Mouse (Mus musculus) testis, adult 2 months (tissue): ENCODE measurements at regions not wholly inside any gene's neighbourhood (a gene's known extent, or its start where the extent isn't known, plus 50 kb on each side); places are given as distances from the start of the nearest gene placed in this dataset.

ENCODE experiments used
- H3K27ac ChIP-seq: fragments of 200-500 bp; 2 replicates; pipeline ENCODE4 v1.5.1; 2012; ENCODE audit warnings: low read depth, low read length; ENCODE audit not compliant: control insufficient read depth, insufficient read depth
- H3K27me3 ChIP-seq: fragments of 200-500 bp; 2 replicates; pipeline ENCODE4 v1.6.1; 2012; ENCODE audit warnings: mild to moderate bottlenecking, low read length, moderate library complexity; ENCODE audit not compliant: control insufficient read depth, insufficient read depth
- H3K36me3 ChIP-seq: fragments of 200-500 bp; 2 replicates; pipeline ENCODE4 v1.6.1; 2012; ENCODE audit warnings: mild to moderate bottlenecking, low read length; ENCODE audit not compliant: control insufficient read depth, insufficient read depth
- H3K4me1 ChIP-seq: fragments of 200-500 bp; 2 replicates; pipeline ENCODE4 v1.6.1; 2012; ENCODE audit warnings: low read length; ENCODE audit not compliant: control insufficient read depth, insufficient read depth
- H3K4me3 ChIP-seq: fragments of 200-500 bp; 2 replicates; pipeline ENCODE4 v1.5.1; 2012; ENCODE audit warnings: low read depth, mild to moderate bottlenecking, low read length, moderate library complexity, mixed read lengths; ENCODE audit not compliant: control insufficient read depth
- CTCF ChIP-seq: fragments of 200-500 bp; IDR thresholded peaks from 2 replicates; pipeline ENCODE4 v1.5.1; 2012; ENCODE audit warnings: low read depth, mild to moderate bottlenecking, inconsistent platforms, low read length, moderate library complexity; ENCODE audit not compliant: control insufficient read depth, insufficient read depth, insufficient replicate concordance
- POLR2A ChIP-seq: fragments of 200-500 bp; IDR thresholded peaks from 2 replicates; pipeline ENCODE4 v1.6.1; 2012; ENCODE audit warnings: low read depth, mild to moderate bottlenecking, inconsistent platforms, low read length, moderate library complexity; ENCODE audit not compliant: control insufficient read depth

DNA sequence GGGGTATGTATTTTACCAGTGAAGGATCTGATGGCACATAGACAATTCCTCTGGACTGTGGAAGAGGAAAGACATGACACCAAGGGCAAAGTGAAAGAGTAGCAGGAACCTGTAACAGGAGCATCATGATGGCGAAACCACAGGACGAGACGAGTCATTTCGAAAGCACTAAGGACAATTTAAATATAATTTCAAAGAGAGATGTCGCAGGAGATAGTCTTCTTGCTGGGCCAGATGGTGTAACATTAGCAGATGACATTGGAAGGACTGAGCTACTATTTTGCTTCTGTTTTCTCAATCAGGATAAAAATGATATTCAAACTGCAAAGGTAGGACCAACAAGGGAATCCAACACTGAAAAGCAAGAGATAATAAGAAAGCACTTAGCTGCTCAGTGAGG, 1009.7 kb upstream of the Adgrl4 start:
- Histone ChIP-seq H3K27me3 (no peaks in the 10 kb centered on the region), H3K36me3 (no peaks in the 10 kb centered on the region), H3K4me3 (no peak overlapping the region), H3K4me1 (no peaks in the 10 kb centered on the region), H3K27ac (no peak overlapping the region)
- TF ChIP-seq POLR2A (no peak), CTCF (no peak)

DNA sequence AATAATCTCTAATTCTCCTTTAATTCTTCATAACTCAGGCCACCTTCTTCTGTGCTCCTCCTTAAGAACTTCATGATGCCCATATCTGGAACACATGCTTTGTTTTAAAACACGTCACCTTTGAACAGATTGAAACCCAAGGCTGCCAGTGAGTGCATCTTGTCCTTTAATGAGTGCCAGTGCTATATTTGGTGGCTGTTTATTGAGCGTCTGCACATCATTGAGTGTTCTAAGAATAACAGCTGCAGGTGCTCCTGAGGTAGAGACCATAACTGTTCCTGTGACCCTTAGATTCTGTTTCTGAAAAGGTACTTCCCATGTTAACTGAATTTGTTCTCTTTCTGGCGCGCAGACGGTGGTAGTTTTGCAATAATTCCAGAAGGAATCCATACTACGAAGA, 1006.4 kb upstream of the Adgrl4 start:
- Histone ChIP-seq H3K27me3 (no peaks in the 10 kb centered on the region), H3K27ac (no peak overlapping the region), H3K4me1 (no peaks in the 10 kb centered on the region), H3K4me3 (no peak overlapping the region), H3K36me3 (no peaks in the 10 kb centered on the region)
- TF ChIP-seq POLR2A (no peak), CTCF (no peak)

DNA sequence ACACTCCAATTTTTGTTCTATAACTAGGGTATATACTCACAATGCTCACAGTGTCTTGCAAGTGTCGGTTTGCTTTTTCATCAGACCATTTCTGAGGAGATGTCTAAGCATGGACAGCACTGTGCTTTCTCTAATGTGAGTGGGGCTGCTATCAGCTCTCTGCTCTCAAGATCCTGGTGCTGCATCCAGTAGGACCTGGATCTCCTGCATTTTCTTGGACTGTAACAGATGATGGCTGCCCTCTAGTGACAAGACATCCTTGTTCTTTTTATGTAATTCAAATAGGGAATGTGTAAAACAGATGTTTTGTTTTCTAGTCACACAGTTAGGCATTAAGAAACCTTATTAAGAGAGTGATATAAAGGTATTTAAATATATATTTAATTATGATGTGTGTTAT, 1002.5 kb upstream of the Adgrl4 start:
- Histone ChIP-seq H3K27me3 (no peaks in the 10 kb centered on the region), H3K4me1 (no peaks in the 10 kb centered on the region), H3K4me3 (no peak overlapping the region), H3K36me3 (no peaks in the 10 kb centered on the region), H3K27ac (no peak overlapping the region)
- TF ChIP-seq CTCF: no peak
- no peak for TF ChIP-seq POLR2A

DNA sequence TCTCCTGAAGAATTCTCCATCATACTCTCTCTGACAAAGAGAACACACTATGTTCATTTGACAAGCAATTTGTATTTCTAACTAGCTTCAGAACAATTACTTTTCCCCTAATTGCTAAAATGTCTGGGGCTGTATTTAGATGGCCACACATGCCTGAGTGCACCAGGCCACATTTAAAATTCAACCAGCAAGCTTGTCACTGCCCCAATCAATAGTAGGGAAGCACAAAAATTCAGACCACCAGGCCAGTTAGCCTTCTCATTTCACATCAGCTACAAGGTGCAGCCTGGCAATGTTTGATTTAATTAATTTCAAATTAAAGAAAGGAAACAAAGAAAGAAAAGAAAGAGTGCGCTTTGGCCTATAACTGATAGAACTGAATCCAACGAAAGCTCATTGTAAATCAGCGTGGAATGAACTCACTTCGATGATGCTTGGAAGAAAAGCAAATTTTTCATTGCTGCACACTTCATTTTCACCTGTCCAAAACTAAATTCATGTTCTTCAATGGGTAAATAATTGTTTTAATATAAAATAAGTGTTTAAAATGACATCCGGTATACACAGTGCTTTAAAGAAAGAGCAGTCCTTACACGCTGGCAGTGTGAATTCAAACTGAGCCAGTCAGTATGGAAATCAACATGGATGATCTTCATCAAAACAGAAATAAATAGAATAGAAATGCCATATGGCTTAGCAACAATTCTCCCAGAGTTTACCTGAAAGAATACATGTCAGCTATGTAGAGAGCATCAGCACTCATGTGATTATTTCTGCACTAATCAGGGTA, 1001.7 kb upstream of the Adgrl4 start:
- TF ChIP-seq POLR2A (no peak), CTCF (no peak)
- no peaks in the 10 kb centered on the region for H3K27me3 ChIP-seq
- H3K4me3 ChIP-seq: no peak overlapping the region
- H3K4me1 ChIP-seq: no peaks in the 10 kb centered on the region
- H3K36me3 ChIP-seq: no peaks in the 10 kb centered on the region
- H3K27ac ChIP-seq: no peak overlapping the region
